Mouse (Mus musculus): ENCODE results near the gene Tgfbi. TPM values are rescaled to one million over a fixed set of nuclear protein-coding genes. Genes with fewer than 3 reads are reported as not detected.

The Tgfbi gene
- total RNA-seq, 4 experiments from 2014 or later: 4.5 to 5.1 (median 4.9) TPM

- DNase-seq (ENCODE audit: low spot score in 2 of 2): no peak
These were observed 74.0 kb downstream of the Tgfbi start for GRCm38 (mm10) chr13:56683306-56683705.

Other genes with a start within 250 kb of the Tgfbi start
- gene Gm3045, start 182.9 kb upstream of the Tgfbi start, total RNA-seq (2022): not detected
- under 1 TPM in 2 of 4 experiments, not detected in 2; 0.09 to 0.11 TPM for gene Slc25a48, start 171.2 kb upstream of the Tgfbi start, total RNA-seq (2022)
- gene Il9, start 127.3 kb upstream of the Tgfbi start, total RNA-seq (2022): not detected
- 10 to 100 TPM; 11.7 to 14.0 (median 11.9) TPM for gene Fbxl21, start 87.1 kb upstream of the Tgfbi start, total RNA-seq (2022)
- not detected for gene Lect2, start 61.0 kb upstream of the Tgfbi start, total RNA-seq (2022)
- gene Smad5, start 93.5 kb downstream of the Tgfbi start, total RNA-seq (2022): 10 to 100 TPM; 23.7 to 25.7 (median 23.8) TPM
- 10 to 100 TPM; 13.4 to 15.8 (median 15.2) TPM for gene Gm45623, start 144.3 kb downstream of the Tgfbi start, total RNA-seq (2022)